ENCODE assay signal across 23 mouse cellular contexts in the genomic region with DNA sequence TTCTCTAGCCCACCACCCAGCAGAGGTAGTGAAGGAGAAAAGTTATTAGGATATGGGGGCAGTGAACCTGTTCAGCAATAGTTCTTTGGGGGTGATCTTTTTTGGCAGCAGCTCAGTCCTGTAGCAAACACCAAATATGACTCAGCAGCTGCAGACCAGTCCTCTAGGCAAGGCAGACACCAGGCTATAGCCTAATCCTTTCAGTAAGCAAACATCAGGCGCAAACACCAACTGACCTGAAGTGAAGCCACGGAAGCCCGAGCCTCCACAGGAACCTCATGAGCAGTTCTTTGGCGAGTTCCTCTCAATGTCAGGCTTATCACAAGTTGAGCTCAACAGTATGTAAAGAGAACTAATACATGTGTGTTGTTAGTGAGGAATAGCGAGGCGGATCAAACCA. TPM values are rescaled to one million over a fixed set of nuclear protein-coding genes. Genes with fewer than 3 reads are reported as not detected.
A peak's percentile ranks its signal among the peaks of the same experiment; 100 is the strongest.
DNase-seq lines count a peak whose midpoint lies in the region; ATAC-seq and TF ChIP-seq lines count a peak whose summit lies in the region.
"Had no signal": no experiment of that assay in that cellular context is flagged by ENCODE, and none has a peak within 500 bp of the region (broad histone marks: within the 10 kb centered on the region; RNA-seq: fewer than 3 reads in every experiment).

No protein-coding gene starts in this region.

- H3K4me3 ChIP-seq in midbrain, embryonic 11.5 days (ENCODE audit: low read depth, low read length): no peak overlapping the region
- no peak overlapping the region for H3K4me3 ChIP-seq in midbrain, embryonic 10.5 days
- H3K4me3 ChIP-seq in stomach, postnatal 0 days (ENCODE audit: low read depth, low read length): no peak overlapping the region
- no peak overlapping the region for H3K4me3 ChIP-seq in neural tube, embryonic 15.5 days (replicated peaks)
- H3K4me3 ChIP-seq: embryonic facial prominence, embryonic 10.5 days; embryonic facial prominence, embryonic 12.5 days; forebrain, embryonic 13.5 days; forebrain, embryonic 15.5 days had no signal

- no peak overlapping the region for H3K4me2 ChIP-seq in midbrain, embryonic 11.5 days
- no peak overlapping the region for H3K4me2 ChIP-seq in stomach, postnatal 0 days (replicated peaks; ENCODE audit: low read depth)
- no peak overlapping the region for H3K4me2 ChIP-seq in neural tube, embryonic 15.5 days
- H3K4me2 ChIP-seq: embryonic facial prominence, embryonic 12.5 days; forebrain, embryonic 13.5 days; forebrain, embryonic 15.5 days had no signal

- H3K27ac ChIP-seq in midbrain, embryonic 11.5 days (ENCODE audit: low read depth, low read length): no peak overlapping the region
- H3K27ac ChIP-seq in midbrain, embryonic 10.5 days (replicated peaks): no peak overlapping the region
- no peak overlapping the region for H3K27ac ChIP-seq in stomach, postnatal 0 days (replicated peaks)
- no peak overlapping the region for H3K27ac ChIP-seq in neural tube, embryonic 15.5 days (replicated peaks)
- H3K27ac ChIP-seq: embryonic facial prominence, embryonic 10.5 days; embryonic facial prominence, embryonic 12.5 days; forebrain, embryonic 13.5 days; forebrain, embryonic 15.5 days had no signal

- no peaks in the 10 kb centered on the region for H3K36me3 ChIP-seq in midbrain, embryonic 11.5 days (ENCODE audit: control insufficient read depth, insufficient read depth, low read length)
- H3K36me3 ChIP-seq in midbrain, embryonic 10.5 days: no peaks in the 10 kb centered on the region
- no peaks in the 10 kb centered on the region for H3K36me3 ChIP-seq in stomach, postnatal 0 days (ENCODE audit: control insufficient read depth, insufficient read depth, low read length)
- no peaks in the 10 kb centered on the region for H3K36me3 ChIP-seq in neural tube, embryonic 15.5 days
- H3K36me3 ChIP-seq: embryonic facial prominence, embryonic 10.5 days; embryonic facial prominence, embryonic 12.5 days; forebrain, embryonic 15.5 days; G1E had no signal

- whole genome bisulfite sequencing in midbrain, embryonic 11.5 days: 78% methylated on average over 6 of the region's 6 CpGs
- WGBS in midbrain, embryonic 10.5 days: 80% methylated on average over 6 of the region's 6 CpGs
- 62% methylated on average over 6 of the region's 6 CpGs for WGBS in stomach, postnatal 0 days
- WGBS in neural tube, embryonic 15.5 days: 93% methylated on average over 6 of the region's 6 CpGs

- no peak for ATAC-seq in midbrain, embryonic 11.5 days (ENCODE audit: low FRiP score)
- peak; percentile 75; the same call in 1 of the 2 replicates for ATAC-seq in stomach, postnatal 0 days (ENCODE audit: low FRiP score, low TSS enrichment)
- no peak for ATAC-seq in neural tube, embryonic 15.5 days (ENCODE audit: low FRiP score)
- ATAC-seq: activated CD4-positive, CD25-positive, alpha-beta regulatory T cell, adult 4 months; CD4-positive, CD25-positive, alpha-beta regulatory T cell, adult 4 months; forebrain, embryonic 13.5 days; forebrain, embryonic 15.5 days; Patski had no signal

- peak; percentile 77 for DNase-seq in midbrain, embryonic 11.5 days (ENCODE audit: low spot score, missing footprints)
- no peak for DNase-seq in midbrain, embryonic 10.5 days (ENCODE audit: low spot score)
- DNase-seq in stomach, postnatal 0 days (ENCODE audit: low spot score): no peak
- DNase-seq in right cerebral cortex, postnatal 14 days: no peak
- DNase-seq: adrenal gland, adult 8-10 months; adrenal gland, postnatal 14 days; adrenal gland, postnatal 36 days; B cell, adult 2 months; cerebellum, adult 11-12 months; cerebellum, adult 2 months; cerebellum, adult 9-10 months; cerebellum, postnatal 10 days; cerebellum, postnatal 25 days had no signal

- TF ChIP-seq CTCF in stomach, postnatal 0 days (IDR thresholded peaks at IDR 0.05; ENCODE audit: low read depth): no peak

- H3K9me3 ChIP-seq in midbrain, embryonic 11.5 days (ENCODE audit: control insufficient read depth, low read length): no peaks in the 10 kb centered on the region; the same call in 1 of the 2 replicates
- no peaks in the 10 kb centered on the region for H3K9me3 ChIP-seq in midbrain, embryonic 10.5 days (replicated peaks)
- H3K9me3 ChIP-seq in stomach, postnatal 0 days (ENCODE audit: control insufficient read depth, low read length): no peaks in the 10 kb centered on the region
- H3K9me3 ChIP-seq in neural tube, embryonic 15.5 days (replicated peaks): no peaks in the 10 kb centered on the region
- H3K9me3 ChIP-seq: embryonic facial prominence, embryonic 10.5 days; embryonic facial prominence, embryonic 12.5 days; forebrain, embryonic 13.5 days; forebrain, embryonic 15.5 days; G1E had no signal

- H3K4me1 ChIP-seq in midbrain, embryonic 11.5 days (ENCODE audit: control insufficient read depth, insufficient read depth, low read length): peaks cover 8% of the 10 kb centered on the region
- H3K4me1 ChIP-seq in midbrain, embryonic 10.5 days: peaks cover 16% of the 10 kb centered on the region
- no peaks in the 10 kb centered on the region for H3K4me1 ChIP-seq in stomach, postnatal 0 days (replicated peaks; ENCODE audit: control insufficient read depth, insufficient read depth)
- H3K4me1 ChIP-seq in neural tube, embryonic 15.5 days: peaks cover 10% of the 10 kb centered on the region

- no peaks in the 10 kb centered on the region for H3K27me3 ChIP-seq in midbrain, embryonic 11.5 days (ENCODE audit: control insufficient read depth, insufficient read depth, low read length)
- no peaks in the 10 kb centered on the region for H3K27me3 ChIP-seq in midbrain, embryonic 10.5 days (ENCODE audit: low read depth, poor library complexity, severe bottlenecking)
- H3K27me3 ChIP-seq in stomach, postnatal 0 days (ENCODE audit: control insufficient read depth, insufficient read depth, low read length): no peaks in the 10 kb centered on the region
- no peaks in the 10 kb centered on the region for H3K27me3 ChIP-seq in neural tube, embryonic 15.5 days (replicated peaks)
- H3K27me3 ChIP-seq: CH12.LX; embryonic facial prominence, embryonic 12.5 days; forebrain, embryonic 13.5 days; forebrain, embryonic 15.5 days; Patski had no signal

- no peak overlapping the region for H3K9ac ChIP-seq in midbrain, embryonic 11.5 days (ENCODE audit: low read length)
- no peak overlapping the region for H3K9ac ChIP-seq in stomach, postnatal 0 days (ENCODE audit: low read length)
- no peak overlapping the region for H3K9ac ChIP-seq in neural tube, embryonic 15.5 days (replicated peaks)
- H3K9ac ChIP-seq: embryonic facial prominence, embryonic 12.5 days; forebrain, embryonic 13.5 days; forebrain, embryonic 15.5 days had no signal

- no peak for TF ChIP-seq EP300 in stomach, postnatal 0 days (optimal IDR thresholded peaks at IDR 0.05)

RNA-seq across cellular contexts. Expression of a gene that starts 48.8 kb away (rescaled TPM):
- polyA plus RNA-seq in midbrain, embryonic 11.5 days (2014; fragmentation: Nextera tagmentation; extraction: Ambion mirVana): 28.6 and 31.8 TPM in 2 replicates
- 19.8 and 26.1 TPM in 2 replicates for polyA plus RNA-seq in midbrain, embryonic 10.5 days (2016; fragmentation: Nextera tagmentation; extraction: Ambion mirVana)
- polyA plus RNA-seq in stomach, postnatal 0 days (2015; fragmentation: Nextera tagmentation; extraction: Ambion mirVana): 9.8 and 11.1 TPM in 2 replicates
- polyA plus RNA-seq in neural tube, embryonic 15.5 days (2015; fragmentation: Nextera tagmentation; extraction: Ambion mirVana): 16.4 and 17.5 TPM in 2 replicates
